Mouse (Mus musculus) urinary bladder, postnatal 14 days (tissue): ENCODE results near the gene Mast1.

Experiments
- DNase-seq: peaks from one replicate; pipeline ENCODE4 v3.0.0; 2021; ENCODE audit warnings: low spot score

Gene Mast1

GRCm38 (mm10) chr8:84871376-84872308 lies 65.5 kb downstream of the Mast1 start, which contains the start of gene Syce2:
Syce2 (plus strand) TSS chr8:84872111.
- peak; percentile 87 for DNase-seq
